Mouse (Mus musculus): ENCODE measurements around the gene Ctsw.

DNA sequence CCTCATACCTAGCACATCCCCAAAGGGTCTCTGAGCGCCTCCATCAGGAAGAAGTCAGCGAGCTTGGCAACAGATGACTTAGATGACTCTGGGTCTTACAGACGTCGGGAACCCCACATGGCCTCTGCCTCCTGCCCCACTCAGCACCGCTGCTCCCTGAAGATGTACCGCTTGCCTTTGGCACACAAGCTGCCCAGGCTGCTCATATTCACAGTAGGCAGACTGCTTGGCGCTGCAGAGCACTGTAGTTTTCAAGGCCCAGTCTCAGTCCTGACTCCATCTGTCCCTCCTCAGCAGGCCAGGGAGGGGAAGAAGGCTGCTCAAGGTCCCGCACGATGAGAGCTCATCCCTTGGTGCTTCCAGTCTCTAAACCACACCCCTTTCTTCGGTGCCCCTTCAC lies 46.0 kb downstream of the Ctsw start:
- no peak for TF ChIP-seq POLR2AphosphoS2 (IDR thresholded peaks at IDR 0.05; ENCODE audit: insufficient read length, low read depth)
- no peak for TF ChIP-seq E2F4 (IDR thresholded peaks at IDR 0.05; ENCODE audit: insufficient read depth)
- no peak for TF ChIP-seq SRF (IDR thresholded peaks at IDR 0.05; ENCODE audit: control insufficient read depth, insufficient read length, low read depth)
- no peak for TF ChIP-seq MYOG (IDR thresholded peaks at IDR 0.05; ENCODE audit: control insufficient read depth in 1 of 3, insufficient read depth in 1 of 3, insufficient read length in 2 of 3, low read depth in 2 of 3)
- TF ChIP-seq TCF12 (IDR thresholded peaks at IDR 0.05; ENCODE audit: insufficient read depth, poor library complexity, severe bottlenecking): no peak
- TF ChIP-seq POLR2A (IDR thresholded peaks at IDR 0.05; ENCODE audit: insufficient read length, low read depth): no peak
- no peak for TF ChIP-seq TCF3 (IDR thresholded peaks at IDR 0.05; ENCODE audit: insufficient read length, low read depth)
